Mouse (Mus musculus) cerebellum, adult 11 months (tissue): ENCODE measurements around the gene Sfi1.
"Not testable (repeated sequence)": the region's sequence is repeated elsewhere in the genome, so short reads cannot be mapped to it uniquely, and the experiment has no call there.

Experiments used
- DNase-seq: peaks from one replicate; pipeline ENCODE4 v3.0.0; 2022

The Sfi1 gene

DNA sequence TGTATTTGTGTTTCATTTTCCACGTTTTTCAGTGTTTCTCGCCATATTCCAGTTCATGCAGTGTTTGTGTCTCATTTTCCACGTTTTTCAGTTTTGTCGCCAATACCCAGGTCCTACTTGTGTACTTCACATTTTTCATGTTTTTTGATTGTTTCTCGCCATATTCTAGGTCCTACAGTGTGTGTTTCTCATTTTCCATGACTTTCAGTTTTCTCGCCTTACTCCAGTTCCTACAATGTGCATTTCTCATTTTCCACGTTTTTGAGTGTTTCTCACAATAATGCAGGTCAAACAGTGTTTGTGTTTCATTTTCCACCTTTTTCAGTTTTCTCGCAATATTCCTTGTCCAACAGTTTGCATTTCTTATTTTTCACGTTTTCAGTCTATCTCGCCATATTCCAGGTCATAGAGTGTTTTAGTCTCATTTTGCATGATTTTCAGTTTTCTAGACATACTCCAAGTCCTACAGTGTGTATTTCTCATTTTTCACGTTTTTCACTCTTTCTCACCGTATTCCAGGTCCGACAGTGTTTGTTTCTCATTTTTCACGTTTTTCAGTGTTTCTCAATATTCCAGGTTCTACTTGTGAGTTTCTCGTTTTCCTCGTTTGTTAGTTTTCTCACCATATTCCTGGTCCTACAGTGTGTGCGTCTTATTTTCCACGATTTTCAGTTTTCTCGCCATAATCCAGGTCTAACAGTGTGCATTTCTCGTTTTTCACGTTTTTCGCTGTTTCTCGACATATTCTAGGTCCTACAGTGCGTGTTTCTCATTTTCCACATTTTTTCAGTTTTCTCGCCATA, 92.0 kb downstream of the Sfi1 start:
- DNase-seq = no peak

GRCm38 (mm10) chr11:3100066-3100645, 93.1 kb downstream of the Sfi1 start:
- DNase-seq = not testable (repeated sequence)
